Mouse (Mus musculus) ES-E14 (cell line): ENCODE measurements around the gene Carm1. TPM values are rescaled to one million over a fixed set of nuclear protein-coding genes. Genes with fewer than 3 reads are reported as not detected.
A peak's percentile ranks its signal among the peaks of the same experiment; 100 is the strongest.

Experiments used
- DNase-seq: peaks from one replicate; pipeline ENCODE4 v3.0.0-alpha.2; 2013; ENCODE audit warnings: low read depth, low spot score
- H3K27ac ChIP-seq: 2 replicates; pipeline ENCODE4 v1.5.1; 2012; ENCODE audit warnings: low read depth, mild to moderate bottlenecking, low read length, moderate library complexity, mixed read lengths; ENCODE audit not compliant: poor library complexity, insufficient read depth, severe bottlenecking
- H3K36me3 ChIP-seq: 2 replicates; pipeline ENCODE4 v1.6.1; 2012; ENCODE audit warnings: mild to moderate bottlenecking, low read length, moderate library complexity, mixed read lengths; ENCODE audit not compliant: control insufficient read depth, poor library complexity, insufficient read depth, severe bottlenecking
- H3K4me1 ChIP-seq, 2 experiments: fragments of 150-350 bp in 1 of 2; sonication (generic) in 1 of 2; 2 replicates each; pipeline ENCODE4 v1.6.1; 2012; ENCODE audit warnings: low read length in 2 of 2, mild to moderate bottlenecking in 1 of 2, mixed read lengths in 1 of 2; ENCODE audit not compliant: control insufficient read depth in 2 of 2, insufficient read depth in 2 of 2, poor library complexity in 1 of 2
- H3K4me3 ChIP-seq, 2 experiments: fragments of 150-350 bp in 1 of 2; sonication (generic) in 1 of 2; 2 replicates each; pipeline ENCODE4 v1.5.1; 2012; ENCODE audit warnings: low read length in 2 of 2, low read depth in 1 of 2, mild to moderate bottlenecking in 1 of 2, mixed read lengths in 1 of 2; ENCODE audit not compliant: insufficient read depth in 1 of 2, poor library complexity in 1 of 2, severe bottlenecking in 1 of 2
- H3K9ac ChIP-seq: 2 replicates; pipeline ENCODE4 v1.6.1; 2012; ENCODE audit warnings: low read depth, mild to moderate bottlenecking, low read length, mixed read lengths; ENCODE audit not compliant: poor library complexity, insufficient read depth, severe bottlenecking
- H3K9me3 ChIP-seq: fragments of 150-350 bp; sonication (generic); 2 replicates; pipeline ENCODE4 v1.6.1; 2012; ENCODE audit warnings: low read depth, mild to moderate bottlenecking, low read length; ENCODE audit not compliant: control insufficient read depth, insufficient read depth
- CHD2 ChIP-seq: IDR thresholded peaks from 2 replicates; pipeline ENCODE4 v1.6.1; 2014; ENCODE audit warnings: mild to moderate bottlenecking, low read depth, low read length, inconsistent platforms
- HCFC1 ChIP-seq: IDR thresholded peaks from 2 replicates; pipeline ENCODE4 v1.6.1; 2012; ENCODE audit warnings: low read length, inconsistent platforms, borderline replicate concordance; ENCODE audit not compliant: insufficient read depth
- MAFK ChIP-seq: IDR thresholded peaks from 2 replicates; pipeline ENCODE4 v1.6.1; 2014; ENCODE audit warnings: mild to moderate bottlenecking, low read depth, low read length, inconsistent platforms; ENCODE audit not compliant: insufficient read depth
- ZC3H11A ChIP-seq: IDR thresholded peaks from 2 replicates; pipeline ENCODE4 v1.6.1; 2012; ENCODE audit warnings: low read depth, mild to moderate bottlenecking, inconsistent platforms, low read length, borderline replicate concordance
- ZNF384 ChIP-seq: IDR thresholded peaks from 2 replicates; pipeline ENCODE4 v1.6.1; 2012; ENCODE audit warnings: low read depth, low read length, inconsistent platforms
- in situ Hi-C, 2 experiments: fragments of 600-800 bp; cut with MboI; formaldehyde crosslinking; loops; one replicate each; pipeline ENCODE4 v1.15.1; 2025; ENCODE audit warnings: low sequenced_read_pairs in 2 of 2, inconsistent platforms in 1 of 2; ENCODE audit not compliant: unreplicated experiment in 2 of 2
- total RNA-seq: library from RNA; depleted of rRNA; stranded (reverse); fragments of 300-350 nt; gene quantifications from 2 replicates; pipeline ENCODE4 v1.2.3, GENCODE M21; 2012

The Carm1 gene
- total RNA-seq, 1 experiment, result 60.0 TPM

DNA sequence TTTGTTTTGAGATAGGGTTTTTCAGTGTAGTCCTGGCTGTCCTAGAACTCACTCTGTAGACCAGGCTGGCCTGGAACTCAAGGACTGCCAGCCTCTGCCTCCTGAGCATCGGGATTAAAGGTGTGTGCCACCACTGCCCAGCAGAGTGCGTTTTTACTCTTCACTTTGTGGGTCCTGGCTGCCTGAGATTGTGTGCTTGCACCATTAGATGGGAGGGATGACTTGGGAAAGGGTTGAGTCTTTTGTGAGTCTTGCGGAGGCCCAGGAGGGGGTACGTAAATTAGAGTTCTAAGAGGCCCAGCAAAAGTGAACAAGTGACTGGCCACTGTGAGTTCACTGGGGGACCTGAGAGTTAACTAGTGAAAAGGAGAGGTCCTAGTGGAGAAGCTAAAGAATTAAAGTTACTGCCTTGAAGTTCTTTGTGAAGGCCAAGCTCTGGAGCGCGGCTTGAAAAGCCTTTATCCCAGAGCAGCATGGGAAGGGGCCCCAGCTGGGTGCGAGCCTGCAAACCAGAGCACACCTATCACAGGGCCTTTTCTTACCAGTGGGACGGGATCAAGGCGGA lies 1.3 kb upstream of the Carm1 start:
- H3K4me3 ChIP-seq, result peak overlapping the region; percentile 71 to 97

GRCm38 (mm10) chr9:21545916-21546788 lies 542 bp upstream of the Carm1 start:
- H3K9me3 ChIP-seq, result no peaks in the 10 kb centered on the region
- peak overlapping the region; percentile 80 for H3K27ac ChIP-seq
- TF ChIP-seq ZNF384, result no peak
- no peak for TF ChIP-seq ZC3H11A
- peak overlapping the region; percentile 97 to 99 for H3K4me3 ChIP-seq
- in situ Hi-C loops, result no loop called here
- H3K36me3 ChIP-seq, result peaks cover 9% of the 10 kb centered on the region
- peaks cover 0 to 14% of the 10 kb centered on the region in 2 experiments; a peak in 2 of 4 replicates for H3K4me1 ChIP-seq
- DNase-seq, result peak; percentile 95
- peak overlapping the region; percentile 72 for H3K9ac ChIP-seq

More for the DNA sequence above, 1.3 kb upstream of the Carm1 start:
- H3K36me3 ChIP-seq, result peaks cover 4% of the 10 kb centered on the region; the same call in 1 of the 2 replicates
- in situ Hi-C loops, result no loop called here
- TF ChIP-seq HCFC1 (no peak), ZC3H11A (no peak), ZNF384 (no peak), MAFK (no peak), CHD2 (no peak)
- no peak for DNase-seq
- peaks cover 0 to 10% of the 10 kb centered on the region in 2 experiments; a peak in 2 of 4 replicates for H3K4me1 ChIP-seq
- H3K9me3 ChIP-seq, result no peaks in the 10 kb centered on the region
- H3K9ac ChIP-seq, result peak overlapping the region; percentile 54; the same call in 1 of the 2 replicates
- peak overlapping the region; percentile 61 for H3K27ac ChIP-seq

DNA sequence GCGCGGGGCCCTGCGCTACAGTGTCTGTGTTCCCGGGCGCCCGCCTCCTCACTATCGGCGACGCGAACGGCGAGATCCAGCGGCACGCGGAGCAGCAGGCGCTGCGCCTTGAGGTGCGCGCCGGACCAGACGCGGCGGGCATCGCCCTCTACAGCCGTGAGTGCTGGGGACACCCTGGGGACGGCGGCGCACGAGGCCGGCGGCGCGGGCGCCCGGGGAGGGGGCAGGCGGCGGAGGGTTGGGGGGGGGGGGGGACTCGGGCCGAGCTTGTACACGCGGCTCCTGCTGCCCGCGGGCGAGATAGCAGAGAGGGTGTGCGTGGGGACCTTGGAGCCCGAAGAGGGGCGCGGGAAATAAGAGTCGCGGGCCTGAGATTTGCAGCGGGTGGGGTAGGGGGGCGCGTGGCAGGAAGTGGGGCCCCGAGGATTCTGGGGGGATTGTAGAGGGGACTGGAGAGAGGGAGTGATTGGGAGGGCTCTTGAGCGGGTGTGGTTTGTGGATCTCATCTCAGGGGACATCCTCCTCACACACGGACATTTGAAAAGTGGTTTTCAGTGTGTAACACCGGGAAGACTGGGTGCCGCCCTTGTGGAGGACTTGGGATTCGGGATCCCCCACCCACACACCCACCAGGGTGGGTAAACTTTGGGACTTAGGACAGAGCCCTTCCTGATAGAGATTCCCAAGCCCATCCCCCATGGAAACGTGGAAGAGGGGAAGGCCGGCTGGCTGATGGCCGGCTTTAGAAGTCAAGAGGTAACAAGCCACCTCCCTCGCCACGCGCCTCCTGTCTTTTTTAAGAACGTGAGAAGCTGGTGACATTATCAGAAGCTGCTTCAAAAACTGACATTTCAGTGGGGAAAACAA lies 614 bp downstream of the Carm1 start:
- peak; percentile 47 for DNase-seq
- H3K27ac ChIP-seq, result peak overlapping the region; percentile 97
- H3K9ac ChIP-seq, result peak overlapping the region; percentile 99
- peaks cover 0 to 14% of the 10 kb centered on the region in 2 experiments; a peak in 2 of 4 replicates for H3K4me1 ChIP-seq
- H3K9me3 ChIP-seq, result no peaks in the 10 kb centered on the region
- H3K36me3 ChIP-seq, result peaks cover 10% of the 10 kb centered on the region
- TF ChIP-seq CHD2 (no peak), HCFC1 (no peak), ZC3H11A (no peak), MAFK (no peak), ZNF384 (no peak)
- peak overlapping the region; percentile 91 to 99 for H3K4me3 ChIP-seq
- in situ Hi-C loops, result no loop called here

DNA sequence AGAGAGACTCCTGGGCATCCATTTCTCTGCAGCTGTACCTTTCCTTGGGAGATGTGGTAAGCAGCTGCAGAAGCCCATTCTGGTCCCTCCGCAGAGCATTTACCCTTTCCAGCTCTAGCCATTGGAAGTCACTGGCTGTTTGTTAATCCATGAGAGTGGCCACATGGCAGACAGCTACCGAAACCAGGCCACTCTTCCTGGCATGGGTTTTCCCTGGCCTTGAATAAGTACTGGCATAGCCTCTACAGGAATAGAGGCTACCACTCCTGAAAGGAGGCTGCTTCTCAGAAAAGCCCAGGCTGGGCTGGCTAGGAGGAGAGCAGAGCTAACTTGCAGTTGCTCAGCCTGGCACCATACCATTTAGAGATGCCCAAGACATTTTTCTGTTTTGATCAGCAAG lies 4.4 kb downstream of the Carm1 start:
- TF ChIP-seq ZC3H11A, result no peak
- TF ChIP-seq HCFC1, result no peak
- no peak for TF ChIP-seq CHD2
- no peak for TF ChIP-seq MAFK
- Histone ChIP-seq H3K4me3 (no peak overlapping the region), H3K4me1 (peaks cover 8 to 18% of the 10 kb centered on the region in 2 experiments), H3K9ac (no peak overlapping the region), H3K27ac (no peak overlapping the region), H3K36me3 (peaks cover 15% of the 10 kb centered on the region), H3K9me3 (no peaks in the 10 kb centered on the region)
- in situ Hi-C loops, result no loop called here
- DNase-seq, result no peak
